7 mouse cellular contexts compared by ENCODE assay signal in the genomic region with DNA sequence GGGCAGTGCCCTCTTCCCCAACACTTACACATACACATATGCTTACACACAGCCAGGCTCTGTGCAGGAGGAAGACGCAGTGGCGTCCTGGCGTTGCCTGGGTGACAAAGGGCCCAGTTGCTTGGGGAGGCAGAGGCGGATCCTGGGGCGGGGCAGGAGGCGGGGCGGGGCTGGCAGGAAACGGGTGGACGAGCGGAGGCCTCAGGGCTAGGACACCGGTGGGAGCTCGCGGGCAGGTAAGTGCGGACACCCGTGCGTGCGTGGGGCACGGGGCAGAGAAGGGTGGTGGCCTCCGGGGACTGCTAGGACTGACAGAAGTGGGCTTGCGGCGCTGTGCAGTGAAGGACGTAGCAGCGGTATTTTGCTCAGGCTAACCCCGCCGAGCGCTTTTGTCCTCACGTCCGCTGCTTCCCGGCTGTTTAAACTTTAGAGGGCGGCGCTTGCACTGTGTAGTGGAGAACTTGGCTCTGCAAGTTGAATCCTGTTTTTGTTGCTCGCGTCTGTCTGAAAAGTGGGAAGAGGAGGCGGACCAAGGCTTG. TPM values are rescaled to one million over a fixed set of nuclear protein-coding genes. Genes with fewer than 3 reads are reported as not detected.
DNase-seq lines count a peak whose midpoint lies in the region; ATAC-seq and TF ChIP-seq lines count a peak whose summit lies in the region.

A gene (plus strand): TSS at position 155 of the 539 bp plus-strand sequence.

- 0 out of 2 replicates have a peak, but pooled peaks have one; percentile 15 for TF ChIP-seq CTCF in intestine, postnatal 0 days (IDR thresholded peaks at IDR 0.05; ENCODE audit: low read depth)

- peak within 1 kb of the TSS; percentile 70 for H3K4me3 ChIP-seq in embryonic facial prominence, embryonic 11.5 days (ENCODE audit: low read depth, low read length)
- H3K4me3 ChIP-seq in intestine, postnatal 0 days (ENCODE audit: low read depth, low read length): peak within 1 kb of the TSS; percentile 70
- peak within 1 kb of the TSS; percentile 82 for H3K4me3 ChIP-seq in midbrain, embryonic 10.5 days

- H3K27me3 ChIP-seq in embryonic facial prominence, embryonic 11.5 days (ENCODE audit: control insufficient read depth, insufficient read depth, low read length): no peaks in the 10 kb centered on the region
- no peaks in the 10 kb centered on the region for H3K27me3 ChIP-seq in intestine, postnatal 0 days (replicated peaks; ENCODE audit: control insufficient read depth, insufficient read depth, low read length)
- H3K27me3 ChIP-seq in midbrain, embryonic 10.5 days (ENCODE audit: low read depth, poor library complexity, severe bottlenecking): 0 out of 2 replicates have a peak, but pooled peaks cover 10% of the 10 kb centered on the region

- peak; percentile 92 for ATAC-seq in embryonic facial prominence, embryonic 11.5 days (replicated peaks; ENCODE audit: insufficient number of reproducible peaks, low FRiP score, low TSS enrichment, low read depth)
- peak; percentile 93 for ATAC-seq in intestine, postnatal 0 days

- WGBS in embryonic facial prominence, embryonic 11.5 days: under 1% methylated on average over 34 of the region's 34 CpGs
- under 1% methylated on average over 33 of the region's 34 CpGs for WGBS in intestine, postnatal 0 days
- WGBS in midbrain, embryonic 10.5 days: under 1% methylated on average over 34 of the region's 34 CpGs

- H3K9me3 ChIP-seq in embryonic facial prominence, embryonic 11.5 days (replicated peaks; ENCODE audit: control insufficient read depth, low read length): no peaks in the 10 kb centered on the region
- H3K9me3 ChIP-seq in intestine, postnatal 0 days (ENCODE audit: control insufficient read depth): no peaks in the 10 kb centered on the region
- no peaks in the 10 kb centered on the region for H3K9me3 ChIP-seq in midbrain, embryonic 10.5 days (replicated peaks)

- intact Hi-C loops in left cerebral cortex, postnatal 4 days (cut with DNase I): no loop called here

- peak within 1 kb of the TSS; percentile 78 for H3K9ac ChIP-seq in embryonic facial prominence, embryonic 11.5 days (replicated peaks; ENCODE audit: low read length)
- H3K9ac ChIP-seq in intestine, postnatal 0 days (ENCODE audit: low read depth, low read length): peak within 1 kb of the TSS; percentile 64

- H3K27ac ChIP-seq in embryonic facial prominence, embryonic 11.5 days (replicated peaks; ENCODE audit: low read depth, low read length): 0 out of 2 replicates have a peak within 1 kb of the TSS, but pooled peaks have one; percentile 5
- peak within 1 kb of the TSS; percentile 73 for H3K27ac ChIP-seq in intestine, postnatal 0 days (ENCODE audit: low read depth, low read length)
- peak within 1 kb of the TSS; percentile 88 for H3K27ac ChIP-seq in midbrain, embryonic 10.5 days (replicated peaks)

- peak; percentile 94 for DNase-seq in adrenal gland, postnatal 14 days
- DNase-seq in embryonic facial prominence, embryonic 11.5 days (ENCODE audit: low spot score): peak; percentile 88
- DNase-seq in heart, adult 11 months: peak; percentile 99
- peak; percentile 70 for DNase-seq in left cerebral cortex, postnatal 4 days
- peak; percentile 85 for DNase-seq in midbrain, embryonic 10.5 days (ENCODE audit: low spot score)
- DNase-seq in skeletal muscle tissue, adult 2 months (ENCODE audit: low read depth, low spot score): peak; percentile 50

- no peaks in the 10 kb centered on the region for H3K4me1 ChIP-seq in embryonic facial prominence, embryonic 11.5 days (ENCODE audit: control insufficient read depth, insufficient read depth, low read length)
- H3K4me1 ChIP-seq in intestine, postnatal 0 days (replicated peaks; ENCODE audit: control insufficient read depth, insufficient read depth, low read length): peaks cover 10% of the 10 kb centered on the region
- peaks cover 23% of the 10 kb centered on the region for H3K4me1 ChIP-seq in midbrain, embryonic 10.5 days

- H3K36me3 ChIP-seq in embryonic facial prominence, embryonic 11.5 days (replicated peaks; ENCODE audit: control insufficient read depth, insufficient read depth, low read depth, low read length): no peaks in the 10 kb centered on the region
- H3K36me3 ChIP-seq in intestine, postnatal 0 days (ENCODE audit: control insufficient read depth, insufficient read depth): peaks cover 9% of the 10 kb centered on the region; the same call in 1 of the 2 replicates
- H3K36me3 ChIP-seq in midbrain, embryonic 10.5 days: 0 out of 2 replicates have a peak, but pooled peaks cover 7% of the 10 kb centered on the region

- peak within 1 kb of the TSS; percentile 58 for H3K4me2 ChIP-seq in embryonic facial prominence, embryonic 11.5 days (ENCODE audit: low read depth, low read length)
- H3K4me2 ChIP-seq in intestine, postnatal 0 days (replicated peaks; ENCODE audit: low read depth): peak within 1 kb of the TSS; percentile 81

RNA-seq across cellular contexts. Expression of the gene that starts here (rescaled TPM):
- 34.7 TPM in 2 replicates for total RNA-seq in adrenal gland, postnatal 14 days (2021)
- 111 and 119 TPM in 2 replicates for polyA plus RNA-seq in embryonic facial prominence, embryonic 11.5 days (2014; fragmentation: Nextera tagmentation; extraction: Ambion mirVana)
- 132 and 135 TPM in 2 replicates for polyA plus RNA-seq in intestine, postnatal 0 days (2015; fragmentation: Nextera tagmentation; extraction: Ambion mirVana)
- total RNA-seq in left cerebral cortex, postnatal 4 days (2021): 1 to 10 TPM; 8.3 to 9.9 TPM
- polyA plus RNA-seq in midbrain, embryonic 10.5 days (2016; fragmentation: Nextera tagmentation; extraction: Ambion mirVana): 67.9 and 72.2 TPM in 2 replicates

Comparison
In these comparisons a context has a peak if more than half of its experiments do, and no peak if none do; other contexts are left out.
1. Peak in every context shown above with its lines: DNase-seq, ATAC-seq, H3K4me3 ChIP-seq and H3K27ac ChIP-seq.
2. H3K27ac ChIP-seq: peak in every context shown above with its lines; median percentile 88 in midbrain, embryonic 10.5 days; 73 in intestine, postnatal 0 days; 5 in embryonic facial prominence, embryonic 11.5 days.